Mouse (Mus musculus) lung, adult 2 months (tissue): Measurements from ENCODE around the gene Emb.

Experiments
- CTCF ChIP-seq: fragments of 200-500 bp; IDR thresholded peaks from 2 replicates; pipeline ENCODE4 v1.5.1; 2011; ENCODE audit warnings: mild to moderate bottlenecking, low read length, control low read depth; ENCODE audit not compliant: insufficient read depth
- POLR2A ChIP-seq: fragments of 200-500 bp; IDR thresholded peaks from 2 replicates; pipeline ENCODE4 v1.6.1; 2011; ENCODE audit warnings: low read depth, mild to moderate bottlenecking, control low read depth, low read length, borderline replicate concordance; ENCODE audit errors: extremely low read depth

DNA sequence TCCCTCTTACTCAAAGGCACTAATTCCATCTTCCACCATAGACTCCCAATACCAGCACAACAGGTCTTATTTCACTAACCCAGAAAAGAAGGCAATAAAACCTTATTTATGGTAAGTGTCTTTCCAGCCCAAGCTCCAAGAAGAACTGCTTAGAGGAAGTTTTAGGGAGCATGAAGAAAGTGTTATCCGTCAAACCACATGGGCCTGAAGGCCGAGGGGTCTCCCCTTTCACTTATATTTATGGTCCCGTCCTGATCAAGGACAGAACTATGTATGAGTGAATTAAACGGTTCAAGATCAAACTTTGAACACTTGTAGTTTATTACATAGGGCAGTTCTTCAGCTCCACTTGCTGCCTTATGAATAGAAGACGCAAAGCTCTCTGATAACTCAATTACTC is 44.4 kb upstream of the Emb start:
- TF ChIP-seq CTCF (no peak), POLR2A (no peak)
